Mouse (Mus musculus) lung, adult 2 months (tissue): ENCODE results near the gene Acsm4.

Source experiments
- CTCF ChIP-seq: fragments of 200-500 bp; IDR thresholded peaks from 2 replicates; pipeline ENCODE4 v1.5.1; 2011; ENCODE audit warnings: mild to moderate bottlenecking, low read length, control low read depth; ENCODE audit not compliant: insufficient read depth
- POLR2A ChIP-seq: fragments of 200-500 bp; IDR thresholded peaks from 2 replicates; pipeline ENCODE4 v1.6.1; 2011; ENCODE audit warnings: low read depth, mild to moderate bottlenecking, control low read depth, low read length, borderline replicate concordance; ENCODE audit errors: extremely low read depth

- TF ChIP-seq POLR2A (no peak), CTCF (no peak)
These were observed 60.1 kb downstream of the Acsm4 start for GRCm38 (mm10) chr7:119749942-119750341.
